Mouse (Mus musculus) bone marrow macrophage, adult 2 months (primary cell): Measurements from ENCODE around the gene Tbc1d14.

Experiments
- CTCF ChIP-seq: IDR thresholded peaks from 2 replicates; pipeline ENCODE4 v1.5.1; 2012; ENCODE audit warnings: low read depth, mild to moderate bottlenecking, low read length, moderate library complexity
- POLR2A ChIP-seq: IDR thresholded peaks from 2 replicates; pipeline ENCODE4 v1.6.1; 2012; ENCODE audit warnings: mild to moderate bottlenecking, low read depth, low read length, borderline replicate concordance

DNA sequence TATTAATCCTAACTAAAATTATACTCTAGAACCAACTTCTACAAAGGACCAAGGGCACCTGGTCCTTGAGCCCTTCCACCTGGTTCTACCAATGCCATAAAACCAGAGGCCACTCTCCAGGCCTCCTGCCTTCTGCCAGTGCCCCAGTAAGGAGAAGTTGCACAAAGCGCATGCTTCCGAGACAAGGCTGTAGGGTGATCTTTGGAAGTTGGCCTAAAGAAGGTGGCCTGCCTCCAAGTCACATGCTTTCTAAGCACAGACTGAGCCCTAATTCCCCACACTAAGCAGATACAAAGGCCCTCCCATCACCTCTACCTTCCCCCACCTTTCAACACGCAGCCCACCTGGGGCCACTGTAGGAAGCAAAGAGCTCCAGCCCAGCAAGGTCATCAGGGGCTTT is 17.8 kb downstream of the Tbc1d14 start:
- TF ChIP-seq POLR2A = no peak
- no peak for TF ChIP-seq CTCF
